Mouse (Mus musculus): ENCODE results near the gene Cfap58. TPM values are rescaled to one million over a fixed set of nuclear protein-coding genes. Genes with fewer than 3 reads are reported as not detected.

Gene Cfap58
- total RNA-seq, 2 experiments from 2014 or later, result not detected

GRCm38 (mm10) chr19:47978109-47978701 is 40.7 kb downstream of the Cfap58 start:
- DNase-seq (ENCODE audit: low spot score), result no peak

GRCm38 (mm10) chr19:47979446-47979845 is 42.0 kb downstream of the Cfap58 start:
- DNase-seq (ENCODE audit: low spot score), result no peak

- DNase-seq (ENCODE audit: low spot score), result no peak
These were observed 42.8 kb downstream of the Cfap58 start for GRCm38 (mm10) chr19:47980241-47980640.

GRCm38 (mm10) chr19:47985606-47986213 is 48.2 kb downstream of the Cfap58 start:
- DNase-seq (ENCODE audit: low spot score), result no peak

GRCm38 (mm10) chr19:47987986-47988385 is 50.5 kb downstream of the Cfap58 start:
- no peak for DNase-seq (ENCODE audit: low spot score)

GRCm38 (mm10) chr19:47988456-47988855 is 51.0 kb downstream of the Cfap58 start:
- no peak for DNase-seq (ENCODE audit: low spot score)

- DNase-seq (ENCODE audit: low spot score), result no peak
These were observed 51.6 kb downstream of the Cfap58 start for GRCm38 (mm10) chr19:47988880-47989574.

GRCm38 (mm10) chr19:47989575-47989891 is 52.1 kb downstream of the Cfap58 start:
- DNase-seq (ENCODE audit: low spot score), result no peak

GRCm38 (mm10) chr19:48001240-48001639 is 63.8 kb downstream of the Cfap58 start:
- DNase-seq (ENCODE audit: low spot score), result no peak

- DNase-seq (ENCODE audit: low spot score), result no peak
These were observed 64.3 kb downstream of the Cfap58 start for GRCm38 (mm10) chr19:48001774-48002173.

- no peak for DNase-seq (ENCODE audit: low spot score)
These were observed 71.4 kb downstream of the Cfap58 start for GRCm38 (mm10) chr19:48008771-48009413.

GRCm38 (mm10) chr19:48009586-48010331 is 72.3 kb downstream of the Cfap58 start:
- DNase-seq (ENCODE audit: low spot score), result no peak

GRCm38 (mm10) chr19:48020103-48020502 is 82.6 kb downstream of the Cfap58 start:
- no peak for DNase-seq (ENCODE audit: low spot score)

GRCm38 (mm10) chr19:48021435-48021834 is 84.0 kb downstream of the Cfap58 start:
- DNase-seq (ENCODE audit: low spot score), result no peak

GRCm38 (mm10) chr19:48022763-48023162 is 85.3 kb downstream of the Cfap58 start:
- DNase-seq (ENCODE audit: low spot score), result no peak

GRCm38 (mm10) chr19:48023726-48024125 is 86.3 kb downstream of the Cfap58 start:
- no peak for DNase-seq (ENCODE audit: low spot score)

- DNase-seq (ENCODE audit: low spot score), result no peak
These were observed 87.9 kb downstream of the Cfap58 start for GRCm38 (mm10) chr19:48025366-48025765.

GRCm38 (mm10) chr19:48026882-48027281 is 89.4 kb downstream of the Cfap58 start:
- no peak for DNase-seq (ENCODE audit: low spot score)

- DNase-seq (ENCODE audit: low spot score), result no peak
These were observed 102.1 kb downstream of the Cfap58 start for GRCm38 (mm10) chr19:48039554-48039953.

GRCm38 (mm10) chr19:48047315-48047714 is 109.8 kb downstream of the Cfap58 start:
- DNase-seq (ENCODE audit: low spot score), result no peak

GRCm38 (mm10) chr19:48049361-48049760 is 111.9 kb downstream of the Cfap58 start:
- DNase-seq (ENCODE audit: low spot score), result peak; percentile 6

- no peak for DNase-seq (ENCODE audit: low spot score)
These were observed 125.8 kb downstream of the Cfap58 start for GRCm38 (mm10) chr19:48063289-48063688.

Measured in gastrocnemius, adult 18-20 months (tissue).